Mouse (Mus musculus): ENCODE results near the gene Tulp3. TPM values are rescaled to one million over a fixed set of nuclear protein-coding genes. Genes with fewer than 3 reads are reported as not detected.

The Tulp3 gene
- total and polyA plus RNA-seq, 3 experiments = 5.3 to 19.2 TPM; not detected in 1

DNA sequence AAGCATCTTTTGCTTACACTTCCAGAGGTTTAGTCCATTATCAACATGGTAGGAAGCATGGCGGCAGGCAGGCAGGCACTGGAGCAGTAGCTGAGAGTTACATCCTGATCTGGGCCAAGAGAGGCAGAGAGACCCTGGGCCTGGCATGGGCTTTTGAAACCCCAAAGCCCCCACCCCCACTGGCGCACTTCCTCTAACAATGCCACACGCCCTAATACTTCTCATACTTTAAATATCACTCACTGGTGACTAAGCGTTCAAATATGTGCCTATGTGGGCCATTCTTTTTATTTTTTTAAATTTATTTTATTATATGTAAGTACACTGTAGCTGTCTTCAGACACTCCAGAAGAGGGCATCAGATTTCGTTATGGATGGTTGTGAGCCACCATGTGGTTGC, 10.8 kb upstream of the Tulp3 start:
- TF ChIP-seq CTCF (IDR thresholded peaks at IDR 0.05 in 2 of 3, conservative IDR thresholded peaks at IDR 0.05 in 1 of 3; ENCODE audit: control insufficient read depth in 1 of 3, insufficient read depth in 1 of 3, low read depth in 2 of 3, low read length in 3 of 3, poor library complexity in 1 of 3, severe bottlenecking in 1 of 3) (no peak), CHD1 (IDR thresholded peaks at IDR 0.05; ENCODE audit: low read depth, low read length) (no peak)
- H3K27ac ChIP-seq (ENCODE audit: control insufficient read depth, low read depth, low read length) = no peak overlapping the region
- H3K4me1 ChIP-seq (ENCODE audit: control insufficient read depth in 1 of 2, insufficient read depth in 2 of 2, low read length in 2 of 2) = peaks cover 0 to 2% of the 10 kb centered on the region in 2 experiments; a peak in 2 of 4 replicates
- DNase-seq (ENCODE audit: low read depth, low spot score) = no peak
- no peak overlapping the region for H3K9ac ChIP-seq (ENCODE audit: control insufficient read depth, low read depth, low read length, poor library complexity, severe bottlenecking)
- H3K36me3 ChIP-seq (ENCODE audit: control insufficient read depth in 1 of 2, insufficient read depth in 2 of 2, low read length in 2 of 2) = peaks cover 4 to 9% of the 10 kb centered on the region in 2 experiments
- H3K4me3 ChIP-seq (ENCODE audit: control insufficient read depth in 1 of 2, insufficient read depth in 1 of 2, low read depth in 2 of 2, low read length in 2 of 2) = no peak overlapping the region
- H3K9me3 ChIP-seq (replicated peaks; ENCODE audit: insufficient read depth, low read length) = no peaks in the 10 kb centered on the region
- H3K79me2 ChIP-seq (ENCODE audit: control insufficient read depth, insufficient read depth, low read length, poor library complexity) = peaks cover 30% of the 10 kb centered on the region
- H3K27me3 ChIP-seq (ENCODE audit: control insufficient read depth in 1 of 2, insufficient read depth in 2 of 2, low read length in 2 of 2) = no peaks in the 10 kb centered on the region

DNA sequence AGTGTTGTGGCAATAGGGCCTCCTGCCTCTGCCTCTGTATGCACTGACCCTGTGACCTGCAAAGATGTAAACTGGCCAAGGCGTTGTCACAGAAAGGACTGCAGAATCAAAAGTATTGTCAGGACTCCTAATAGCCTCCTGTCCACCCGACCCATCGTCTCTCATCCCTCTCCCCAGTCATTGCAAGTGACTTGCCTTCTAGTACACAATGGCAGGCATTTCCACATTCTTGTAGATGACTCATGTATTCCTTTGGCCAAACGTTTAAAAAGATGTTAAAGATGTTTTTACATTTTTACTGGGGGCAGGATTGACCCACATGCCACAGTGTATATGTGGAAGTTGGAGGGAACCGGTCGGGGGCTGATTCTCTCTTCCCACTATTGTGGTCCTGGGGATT, 9.1 kb upstream of the Tulp3 start:
- Histone ChIP-seq H3K9ac (ENCODE audit: control insufficient read depth, low read depth, low read length, poor library complexity, severe bottlenecking) (no peak overlapping the region), H3K27me3 (ENCODE audit: control insufficient read depth in 1 of 2, insufficient read depth in 2 of 2, low read length in 2 of 2) (no peaks in the 10 kb centered on the region), H3K79me2 (ENCODE audit: control insufficient read depth, insufficient read depth, low read length, poor library complexity) (peaks cover 45% of the 10 kb centered on the region), H3K9me3 (replicated peaks; ENCODE audit: insufficient read depth, low read length) (no peaks in the 10 kb centered on the region), H3K36me3 (ENCODE audit: control insufficient read depth in 1 of 2, insufficient read depth in 2 of 2, low read length in 2 of 2) (peaks cover 8 to 15% of the 10 kb centered on the region in 2 experiments), H3K4me3 (ENCODE audit: control insufficient read depth in 1 of 2, insufficient read depth in 1 of 2, low read depth in 2 of 2, low read length in 2 of 2) (no peak overlapping the region), H3K27ac (ENCODE audit: control insufficient read depth, low read depth, low read length) (no peak overlapping the region), H3K4me1 (ENCODE audit: control insufficient read depth in 1 of 2, insufficient read depth in 2 of 2, low read length in 2 of 2) (peaks cover 2 to 7% of the 10 kb centered on the region in 2 experiments; a peak in 2 of 4 replicates)
- no peak for TF ChIP-seq MXI1 (IDR thresholded peaks at IDR 0.05; ENCODE audit: low read depth, low read length)
- TF ChIP-seq JUND (IDR thresholded peaks at IDR 0.05; ENCODE audit: low read depth, low read length) = no peak
- TF ChIP-seq KAT2A (conservative IDR thresholded peaks at IDR 0.05; ENCODE audit: low read depth, low read length) = no peak
- TF ChIP-seq USF2 (IDR thresholded peaks at IDR 0.05; ENCODE audit: borderline replicate concordance in 1 of 2, insufficient read depth in 1 of 2, low read depth in 1 of 2, low read length in 2 of 2) = no peak
- no peak for TF ChIP-seq USF1 (IDR thresholded peaks at IDR 0.05; ENCODE audit: low read depth, low read length)
- TF ChIP-seq POLR2A (IDR thresholded peaks at IDR 0.05; ENCODE audit: control insufficient read depth in 1 of 2, insufficient read depth in 1 of 2, low read depth in 1 of 2, low read length in 2 of 2, poor library complexity in 1 of 2) = no peak
- no peak for TF ChIP-seq EP300 (IDR thresholded peaks at IDR 0.05; ENCODE audit: low read depth in 1 of 2, low read length in 2 of 2)
- TF ChIP-seq MEF2A (IDR thresholded peaks at IDR 0.05; ENCODE audit: extremely low read depth, insufficient replicate concordance, low read depth, low read length, poor library complexity, severe bottlenecking) = no peak
- no peak for TF ChIP-seq RAD21 (IDR thresholded peaks at IDR 0.05; ENCODE audit: low read depth, low read length)
- TF ChIP-seq ZKSCAN1 (IDR thresholded peaks at IDR 0.05; ENCODE audit: low read depth, low read length) = no peak
- TF ChIP-seq ELF1 (IDR thresholded peaks at IDR 0.05; ENCODE audit: low read depth, low read length) = no peak
- no peak for TF ChIP-seq ZMIZ1 (IDR thresholded peaks at IDR 0.05; ENCODE audit: low read depth, low read length)
- no peak for TF ChIP-seq TBP (IDR thresholded peaks at IDR 0.05; ENCODE audit: low read depth, low read length)
- TF ChIP-seq CHD2 (IDR thresholded peaks at IDR 0.05; ENCODE audit: low read length) = no peak
- no peak for DNase-seq (ENCODE audit: low read depth, low spot score)

All from MEL (cell line).